Mouse (Mus musculus) ES-Bruce4 (cell line): ENCODE measurements at regions not wholly inside any gene's neighbourhood (a gene's known extent, or its start where the extent isn't known, plus 50 kb on each side); places are given as distances from the start of the nearest gene placed in this dataset.

Experiments used
- CTCF ChIP-seq: IDR thresholded peaks from one replicate; pipeline ENCODE4 v1.8.1; 2011; ENCODE audit warnings: low read depth, low read length
- POLR2A ChIP-seq: IDR thresholded peaks from one replicate; pipeline ENCODE4 v1.8.1; 2011; ENCODE audit warnings: low read length; ENCODE audit not compliant: insufficient read depth

DNA sequence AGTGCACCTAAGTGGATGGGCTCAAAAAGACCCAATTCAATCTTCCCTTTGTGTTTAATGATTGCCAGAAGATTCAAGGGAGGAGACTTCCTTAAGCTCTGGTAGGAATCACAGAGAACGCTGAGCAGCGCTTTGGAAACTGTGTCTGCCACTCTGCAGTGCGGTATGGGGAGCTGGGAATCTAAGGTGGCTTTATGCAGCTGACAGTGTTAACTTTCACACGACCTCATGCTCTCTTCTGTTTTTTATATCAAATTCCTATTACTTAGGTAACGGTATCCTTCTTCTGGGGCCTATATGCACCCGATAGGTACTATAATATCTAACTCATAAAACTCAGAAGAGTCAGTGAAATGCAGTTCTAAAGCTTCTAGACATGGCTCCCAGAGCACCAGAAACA lies 163.5 kb upstream of the Rnaseh2b start:
- TF ChIP-seq POLR2A (no peak), CTCF (no peak)
